Mouse (Mus musculus) heart, postnatal 0 days (tissue): Measurements from ENCODE around the gene Gnl1.

Source experiments
- CTCF ChIP-seq: IDR thresholded peaks from 2 replicates; pipeline ENCODE4 v1.5.1; 2016; ENCODE audit warnings: antibody characterized with exemption, control low read depth, low read depth
- EP300 ChIP-seq: IDR thresholded peaks from 2 replicates; pipeline ENCODE4 v1.6.1; 2016; ENCODE audit warnings: antibody characterized with exemption, low read depth

DNA sequence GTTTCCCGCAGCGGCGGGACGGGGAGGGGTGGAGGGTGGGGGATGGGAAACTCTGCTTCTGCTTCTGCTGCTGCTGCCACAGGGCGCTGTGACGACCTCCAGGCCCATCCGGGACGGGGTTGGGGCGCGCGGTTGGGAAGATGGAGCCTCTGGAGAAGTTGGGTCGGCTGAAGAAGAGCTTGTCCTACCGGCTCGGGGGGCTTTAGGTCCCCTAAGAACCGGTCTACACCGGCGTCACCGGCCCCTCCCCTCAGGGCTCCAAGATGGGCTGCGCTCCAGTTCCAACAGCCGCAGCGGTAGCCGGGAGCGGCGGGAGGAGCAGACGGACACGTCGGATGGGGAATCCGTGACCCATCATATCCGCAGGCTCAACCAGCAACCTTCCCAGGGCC is 708 bp downstream of the Gnl1 start:
- TF ChIP-seq CTCF (no peak), EP300 (no peak)
